Mouse (Mus musculus) lung, postnatal 0 days (tissue): ENCODE measurements around the gene Elavl3.

Source experiments
- CTCF ChIP-seq: IDR thresholded peaks from 2 replicates; pipeline ENCODE4 v1.5.1; 2016; ENCODE audit warnings: antibody characterized with exemption, mild to moderate bottlenecking
- EP300 ChIP-seq: IDR thresholded peaks from 2 replicates; pipeline ENCODE4 v1.6.1; 2016; ENCODE audit warnings: antibody characterized with exemption, mild to moderate bottlenecking, control low read depth

DNA sequence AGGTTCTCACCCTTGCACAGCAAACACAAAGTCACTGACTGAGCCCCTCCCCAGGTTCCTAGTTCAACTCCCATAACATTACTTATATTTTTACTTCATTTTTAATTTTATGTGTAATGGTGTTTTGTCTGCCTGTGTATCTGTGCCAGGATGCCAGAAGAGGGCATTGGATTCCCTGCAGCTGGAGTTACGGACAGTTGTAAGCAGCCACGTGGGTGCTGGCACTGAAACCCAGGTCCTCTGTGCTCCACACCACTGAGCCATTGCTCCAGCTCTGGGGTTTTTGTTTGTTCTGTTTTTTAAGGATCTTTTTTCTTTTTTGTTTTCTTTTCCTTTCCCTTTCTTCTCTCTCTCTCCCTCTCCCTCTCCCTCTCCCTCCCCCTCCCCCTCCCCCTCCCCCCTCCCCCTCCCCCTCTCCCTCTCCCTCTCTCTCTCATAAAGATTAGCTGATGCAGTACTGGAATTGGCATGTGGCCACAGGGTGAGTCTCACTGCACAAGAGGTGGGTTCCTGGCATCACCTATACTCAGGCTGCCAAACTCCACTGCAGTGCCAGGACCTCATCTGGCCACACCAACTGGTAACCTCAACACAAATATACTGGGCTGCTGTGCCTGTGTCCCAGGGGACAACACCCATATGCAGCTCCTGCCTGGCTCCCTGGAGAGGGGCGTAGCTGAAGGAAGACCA, 55.5 kb downstream of the Elavl3 start:
- no peak for TF ChIP-seq CTCF
- no peak for TF ChIP-seq EP300
